Mouse (Mus musculus) midbrain, embryonic 11.5 days (tissue): ENCODE results near the gene Rps19bp1. TPM values are rescaled to one million over a fixed set of nuclear protein-coding genes. Genes with fewer than 3 reads are reported as not detected.

Experiments
- ATAC-seq: fragments of 200-750 bp; cut with Nextera tagmentation; 2 replicates; pipeline ENCODE4 v1.8.0; 2017; ENCODE audit warnings: moderate TSS enrichment, moderate library complexity; ENCODE audit not compliant: low FRiP score
- DNase-seq: peaks from one replicate; pipeline ENCODE4 v3.0.0; 2015; ENCODE audit warnings: low spot score; ENCODE audit errors: missing footprints
- H3K27ac ChIP-seq: fragments of 300-500 bp; sonication (generic); 2 replicates; pipeline ENCODE4 v1.5.1; 2014; ENCODE audit warnings: low read depth, low read length
- H3K27me3 ChIP-seq: fragments of 300-500 bp; sonication (generic); 2 replicates; pipeline ENCODE4 v1.6.1; 2014; ENCODE audit warnings: mild to moderate bottlenecking, low read length, moderate library complexity, mixed read lengths; ENCODE audit not compliant: control insufficient read depth, insufficient read depth
- H3K36me3 ChIP-seq: fragments of 300-500 bp; sonication (generic); 2 replicates; pipeline ENCODE4 v1.6.1; 2014; ENCODE audit warnings: mild to moderate bottlenecking, low read length, moderate library complexity, mixed read lengths; ENCODE audit not compliant: control insufficient read depth, insufficient read depth
- H3K4me1 ChIP-seq: fragments of 300-500 bp; sonication (generic); 2 replicates; pipeline ENCODE4 v1.6.1; 2014; ENCODE audit warnings: low read length; ENCODE audit not compliant: control insufficient read depth, insufficient read depth
- H3K4me2 ChIP-seq: fragments of 300-500 bp; sonication (generic); 2 replicates; pipeline ENCODE4 v1.6.1; 2014; ENCODE audit warnings: mild to moderate bottlenecking, moderate library complexity
- H3K4me3 ChIP-seq: fragments of 300-500 bp; sonication (generic); 2 replicates; pipeline ENCODE4 v1.5.1; 2014; ENCODE audit warnings: low read depth, low read length
- H3K9ac ChIP-seq: fragments of 300-500 bp; sonication (generic); 2 replicates; pipeline ENCODE4 v1.6.1; 2014; ENCODE audit warnings: low read length
- H3K9me3 ChIP-seq: fragments of 300-500 bp; sonication (generic); 2 replicates; pipeline ENCODE4 v1.6.1; 2016; ENCODE audit warnings: low read length; ENCODE audit not compliant: control insufficient read depth
- WGBS: fragments of 180-500 bp; shearing (Covaris S2); extraction: QIAGEN DNeasy Blood & Tissue Kit; methylation state at CpG from one replicate; pipeline ENCODE4 v1.1.7; 2014; 5-methylcytosine and 5-hydroxymethylcytosine counted together
- polyA plus RNA-seq: library from polyadenylated mRNA; unstranded; fragments of >200 nt; fragmentation: Nextera tagmentation; extraction: Ambion mirVana; gene quantifications from 2 replicates; pipeline ENCODE4 v1.2.1, GENCODE M21; 2014

The Rps19bp1 gene
- polyA plus RNA-seq, 1 experiment from 2014 or later: 75.4 TPM

- Histone ChIP-seq H3K9ac (0 out of 2 replicates have a peak overlapping the region, but pooled peaks have one; percentile 1), H3K27me3 (no peaks in the 10 kb centered on the region), H3K4me1 (peaks cover 22% of the 10 kb centered on the region), H3K27ac (peak overlapping the region; percentile 30), H3K9me3 (no peaks in the 10 kb centered on the region), H3K4me3 (no peak overlapping the region), H3K36me3 (peaks cover 13% of the 10 kb centered on the region), H3K4me2 (no peak overlapping the region)
- peak; percentile 86 for DNase-seq
- no peak for ATAC-seq
- WGBS: 69% methylated on average over 11 of the region's 11 CpGs
These were observed 5.6 kb downstream of the Rps19bp1 start for GRCm38 (mm10) chr15:80258240-80259170.

GRCm38 (mm10) chr15:80257602-80258239 lies 6.4 kb downstream of the Rps19bp1 start:
- Histone ChIP-seq H3K36me3 (peaks cover 13% of the 10 kb centered on the region), H3K4me2 (peak overlapping the region; percentile 93; the same call in 1 of the 2 replicates), H3K9ac (0 out of 2 replicates have a peak overlapping the region, but pooled peaks have one; percentile 34), H3K4me1 (peaks cover 18% of the 10 kb centered on the region), H3K4me3 (peak overlapping the region; percentile 100), H3K27ac (0 out of 2 replicates have a peak overlapping the region, but pooled peaks have one; percentile 30), H3K27me3 (no peaks in the 10 kb centered on the region), H3K9me3 (no peaks in the 10 kb centered on the region)
- DNase-seq (peak; percentile 86), ATAC-seq (no peak)
- WGBS: 42% methylated on average over 4 of the region's 4 CpGs

- WGBS: 67% methylated on average over 12 of the region's 12 CpGs
- Histone ChIP-seq H3K27ac (0 out of 2 replicates have a peak overlapping the region, but pooled peaks have one; percentile 97), H3K36me3 (peaks cover 13% of the 10 kb centered on the region), H3K9me3 (no peaks in the 10 kb centered on the region), H3K4me2 (peak overlapping the region; percentile 93), H3K4me3 (peak overlapping the region; percentile 100), H3K4me1 (peaks cover 18% of the 10 kb centered on the region), H3K27me3 (no peaks in the 10 kb centered on the region), H3K9ac (peak overlapping the region; percentile 100)
- no peak for ATAC-seq
- no peak for DNase-seq
These were observed 7.2 kb downstream of the Rps19bp1 start for GRCm38 (mm10) chr15:80256656-80257601.

- peak overlapping the region; percentile 100 for H3K4me3 ChIP-seq
- no peak for DNase-seq
- H3K9me3 ChIP-seq: no peaks in the 10 kb centered on the region
- H3K9ac ChIP-seq: peak overlapping the region; percentile 100
- no peaks in the 10 kb centered on the region for H3K27me3 ChIP-seq
- peaks cover 13% of the 10 kb centered on the region for H3K36me3 ChIP-seq
- peaks cover 18% of the 10 kb centered on the region for H3K4me1 ChIP-seq
- peak overlapping the region; percentile 97 for H3K27ac ChIP-seq
- ATAC-seq: no peak
- WGBS: 13% methylated on average over 16 of the region's 16 CpGs
- peak overlapping the region; percentile 93 for H3K4me2 ChIP-seq
These were observed 7.9 kb downstream of the Rps19bp1 start for GRCm38 (mm10) chr15:80256242-80256641.

- Histone ChIP-seq H3K36me3 (peaks cover 13% of the 10 kb centered on the region), H3K4me2 (peak overlapping the region; percentile 93), H3K9ac (peak overlapping the region; percentile 100), H3K27ac (peak overlapping the region; percentile 97), H3K9me3 (no peaks in the 10 kb centered on the region), H3K4me1 (peaks cover 18% of the 10 kb centered on the region), H3K27me3 (no peaks in the 10 kb centered on the region), H3K4me3 (peak overlapping the region; percentile 100)
- peak; percentile 95 for DNase-seq
- under 1% methylated on average over 50 of the region's 51 CpGs for WGBS
- peak; percentile 31 for ATAC-seq
These were observed 8.4 kb downstream of the Rps19bp1 start for GRCm38 (mm10) chr15:80255646-80256121.

GRCm38 (mm10) chr15:80254847-80255645 lies 9.1 kb downstream of the Rps19bp1 start, which contains the start of gene Atf4:
Atf4 (plus strand) TSS chr15:80255184.
- WGBS: under 1% methylated on average over 62 of the region's 62 CpGs
- H3K36me3 ChIP-seq: peaks cover 14% of the 10 kb centered on the region
- peak; percentile 95 for ATAC-seq

GRCm38 (mm10) chr15:80254207-80254606 lies 9.9 kb downstream of the Rps19bp1 start:
- ATAC-seq (no peak), DNase-seq (no peak)
- 59% methylated on average over 6 of the region's 6 CpGs for WGBS
- H3K27me3 ChIP-seq: no peaks in the 10 kb centered on the region
- peaks cover 22% of the 10 kb centered on the region for H3K36me3 ChIP-seq
- H3K9me3 ChIP-seq: no peaks in the 10 kb centered on the region
- H3K4me2 ChIP-seq: peak overlapping the region; percentile 93
- peak overlapping the region; percentile 100 for H3K4me3 ChIP-seq
- H3K27ac ChIP-seq: peak overlapping the region; percentile 97
- peak overlapping the region; percentile 100 for H3K9ac ChIP-seq
- H3K4me1 ChIP-seq: peaks cover 18% of the 10 kb centered on the region

More at GRCm38 (mm10) chr15:80254847-80255645, 9.1 kb downstream of the Rps19bp1 start, which contains the start of gene Atf4:
- Histone ChIP-seq H3K9me3 (no peaks in the 10 kb centered on the region), H3K9ac (peak within 1 kb of the TSS; percentile 100), H3K4me3 (peak within 1 kb of the TSS; percentile 100), H3K27me3 (no peaks in the 10 kb centered on the region), H3K27ac (peak within 1 kb of the TSS; percentile 97), H3K4me2 (peak within 1 kb of the TSS; percentile 93), H3K4me1 (peaks cover 18% of the 10 kb centered on the region)
- DNase-seq: peak; percentile 100
